Mouse (Mus musculus) spleen, adult 18-20 months (tissue): ENCODE results near the gene Jsrp1.

Experiments
- DNase-seq, 2 experiments: peaks; one replicate each; pipeline ENCODE4 v3.0.0; 2022; ENCODE audit warnings: mixed read lengths in 2 of 2

Jsrp1 gene

GRCm38 (mm10) chr10:80808985-80809632 lies 4.2 kb downstream of the Jsrp1 start:
- DNase-seq = no peak

- no peak for DNase-seq
Observed at GRCm38 (mm10) chr10:80808099-80808984, 5.0 kb downstream of the Jsrp1 start.

- DNase-seq = peak; percentile 42 to 50
Observed at GRCm38 (mm10) chr10:80807057-80807627, 6.2 kb downstream of the Jsrp1 start.

- no peak for DNase-seq
Observed at GRCm38 (mm10) chr10:80806341-80807056, 6.8 kb downstream of the Jsrp1 start.

GRCm38 (mm10) chr10:80805925-80806324 lies 7.4 kb downstream of the Jsrp1 start:
- peak; percentile 47 to 77 for DNase-seq

- no peak for DNase-seq
Observed at GRCm38 (mm10) chr10:80805322-80805721, 8.0 kb downstream of the Jsrp1 start.

GRCm38 (mm10) chr10:80804916-80805315 lies 8.4 kb downstream of the Jsrp1 start, which contains the start of gene Amh:
Gene Amh, plus strand, starts transcription at chr10:80805243.
- no peak for DNase-seq

- DNase-seq = no peak
Observed at GRCm38 (mm10) chr10:80804340-80804739, 9.0 kb downstream of the Jsrp1 start.

GRCm38 (mm10) chr10:80802996-80803395 lies 10.3 kb downstream of the Jsrp1 start:
- no peak for DNase-seq

- DNase-seq = no peak
Observed at GRCm38 (mm10) chr10:80802204-80802912, 10.9 kb downstream of the Jsrp1 start.

- DNase-seq = no peak
Observed at GRCm38 (mm10) chr10:80799070-80799566, 14.2 kb downstream of the Jsrp1 start.

GRCm38 (mm10) chr10:80798150-80799006 lies 14.9 kb downstream of the Jsrp1 start, which contains the start of the genes Sf3a2 and Plekhj1:
Gene Sf3a2, plus strand, starts transcription at chr10:80798198.
Gene Plekhj1, minus strand, starts transcription at chr10:80798626.
- DNase-seq = peak; percentile 91 to 96

GRCm38 (mm10) chr10:80797186-80798149 lies 15.8 kb downstream of the Jsrp1 start:
- no peak for DNase-seq

GRCm38 (mm10) chr10:80796307-80796848 lies 16.9 kb downstream of the Jsrp1 start:
- DNase-seq = no peak

- DNase-seq = no peak
Observed at GRCm38 (mm10) chr10:80794750-80795149, 18.5 kb downstream of the Jsrp1 start.

- no peak for DNase-seq
Observed at GRCm38 (mm10) chr10:80793803-80794202, 19.5 kb downstream of the Jsrp1 start.

- no peak for DNase-seq
Observed at GRCm38 (mm10) chr10:80793033-80793784, 20.1 kb downstream of the Jsrp1 start.
